Mouse (Mus musculus) CH12.LX (cell line): ENCODE data around the gene Slc25a18.

Experiments
- CHD2 ChIP-seq: IDR thresholded peaks from 2 replicates; pipeline ENCODE4 v1.6.1; 2011; ENCODE audit warnings: low read length, improper control_type of control experiment
- CTCF ChIP-seq, 2 experiments: IDR thresholded peaks in 1 of 2; conservative IDR thresholded peaks in 1 of 2; 2 replicates each; pipeline ENCODE4 v1.5.1; 2011 to 2012; ENCODE audit warnings: low read depth in 2 of 2, low read length in 2 of 2, improper control_type of control experiment in 1 of 2, inconsistent platforms in 1 of 2, mild to moderate bottlenecking in 1 of 2, moderate library complexity in 1 of 2
- E2F4 ChIP-seq: IDR thresholded peaks from 2 replicates; pipeline ENCODE4 v1.6.1; 2011; ENCODE audit warnings: low read depth, low read length, improper control_type of control experiment; ENCODE audit not compliant: insufficient replicate concordance
- EP300 ChIP-seq: IDR thresholded peaks from 2 replicates; pipeline ENCODE4 v1.6.1; 2011; ENCODE audit warnings: low read length, improper control_type of control experiment
- MAFK ChIP-seq: IDR thresholded peaks from 2 replicates; pipeline ENCODE4 v1.6.1; 2011; ENCODE audit warnings: low read length, improper control_type of control experiment; ENCODE audit not compliant: insufficient replicate concordance
- MAX ChIP-seq: IDR thresholded peaks from 2 replicates; pipeline ENCODE4 v1.6.1; 2011; ENCODE audit warnings: low read length, improper control_type of control experiment
- NRF1 ChIP-seq: IDR thresholded peaks from 2 replicates; pipeline ENCODE4 v1.6.1; 2014; ENCODE audit warnings: low read depth, mild to moderate bottlenecking, inconsistent platforms, low read length, improper control_type of control experiment, moderate library complexity
- POLR2A ChIP-seq: IDR thresholded peaks from 2 replicates; pipeline ENCODE4 v1.6.1; 2011; ENCODE audit warnings: low read depth, mild to moderate bottlenecking, improper control_type of control experiment, low read length
- SMC3 ChIP-seq: IDR thresholded peaks from 2 replicates; pipeline ENCODE4 v1.6.1; 2011; ENCODE audit warnings: low read depth, low read length, improper control_type of control experiment
- TCF12 ChIP-seq: IDR thresholded peaks from 2 replicates; pipeline ENCODE4 v1.6.1; 2014; ENCODE audit warnings: low read depth, mild to moderate bottlenecking, inconsistent platforms, low read length, improper control_type of control experiment
- USF1 ChIP-seq: IDR thresholded peaks from 2 replicates; pipeline ENCODE4 v1.6.1; 2014; ENCODE audit warnings: low read depth, mild to moderate bottlenecking, inconsistent platforms, low read length, improper control_type of control experiment

DNA sequence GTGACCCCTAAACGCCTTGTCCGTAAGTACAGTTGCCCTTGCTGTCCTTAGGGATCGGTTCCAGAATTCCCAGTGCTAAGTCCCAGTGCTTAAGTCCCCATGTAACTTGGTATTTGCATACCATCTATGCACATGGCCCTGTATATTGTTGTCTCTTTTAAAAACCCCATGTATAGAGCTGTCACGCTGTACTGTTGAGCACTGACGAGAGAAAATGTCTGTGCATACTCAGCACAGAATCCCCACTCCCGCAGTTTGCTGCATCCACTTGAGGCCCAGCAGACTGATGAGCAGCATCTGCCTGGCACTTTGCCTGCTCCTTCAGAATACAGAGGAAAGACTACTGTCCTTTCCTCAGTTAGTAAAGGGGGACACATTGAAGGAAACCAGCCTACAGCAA, 385 bp downstream of the Slc25a18 start:
- no peak for TF ChIP-seq POLR2A
- no peak for TF ChIP-seq CTCF (conservative IDR thresholded peaks at IDR 0.05 in 1 of 2, IDR thresholded peaks at IDR 0.05 in 1 of 2; ENCODE audit: low read depth in 2 of 2, low read length in 2 of 2)
- TF ChIP-seq E2F4 = no peak
- TF ChIP-seq USF1 = no peak
- TF ChIP-seq NRF1 = no peak
- no peak for TF ChIP-seq TCF12
- no peak for TF ChIP-seq MAX
- TF ChIP-seq EP300 = no peak
- TF ChIP-seq SMC3 = no peak
- no peak for TF ChIP-seq CHD2
- TF ChIP-seq MAFK = no peak
